Mouse (Mus musculus) gastrocnemius, postnatal 4 days (tissue): ENCODE results near the gene Calml4. TPM values are rescaled to one million over a fixed set of nuclear protein-coding genes. Genes with fewer than 3 reads are reported as not detected.

Source experiments
- DNase-seq, 2 experiments: peaks; one replicate each; pipeline ENCODE4 v3.0.0; 2021 to 2022; ENCODE audit warnings: low spot score in 2 of 2, mixed read lengths in 2 of 2
- total RNA-seq, 2 experiments: library from RNA; stranded (reverse); gene quantifications; 2 replicates each; pipeline ENCODE4 v1.2.3; 2021

The Calml4 gene
- total RNA-seq, 2 experiments from 2014 or later, result 19.9 to 20.3 TPM

DNA sequence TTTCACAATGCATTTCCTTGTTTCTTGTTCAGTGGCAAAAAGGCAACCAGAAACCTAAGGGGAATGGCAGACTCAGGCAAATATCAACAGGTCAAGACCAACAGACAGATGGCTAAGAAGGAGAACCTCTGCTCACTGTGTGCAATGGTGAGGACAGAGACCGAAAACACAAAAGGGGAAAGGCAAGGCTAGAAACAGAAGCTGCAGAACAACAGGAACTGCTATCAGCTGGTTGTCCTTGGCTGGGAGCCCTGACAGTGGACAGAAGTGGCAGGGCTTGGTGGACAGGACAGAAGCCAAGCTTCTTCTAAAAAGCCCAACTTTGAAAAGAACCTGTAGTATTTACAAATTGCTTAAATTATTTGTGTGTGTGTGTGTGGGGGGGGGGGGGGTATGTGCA lies 36.6 kb downstream of the Calml4 start:
- no peak for DNase-seq

DNA sequence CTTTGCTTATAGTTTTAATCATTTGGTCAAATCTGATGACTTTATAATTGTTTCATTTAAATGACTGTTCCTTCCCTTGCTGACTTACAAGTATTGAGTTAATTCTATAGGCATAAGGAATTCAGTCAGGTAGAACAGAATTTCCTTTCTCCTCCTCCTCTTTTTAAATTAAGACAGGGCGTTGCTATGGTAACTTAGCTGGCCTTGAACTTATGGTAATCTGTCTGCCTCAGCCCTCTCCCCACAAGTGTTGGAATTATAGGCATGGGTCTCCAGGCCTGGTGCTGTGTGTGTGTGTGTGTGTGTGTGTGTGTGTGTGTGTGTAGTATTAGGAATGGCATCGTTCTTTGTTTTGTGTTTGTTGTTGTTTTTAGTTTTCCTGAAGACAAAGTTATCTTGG lies 43.9 kb downstream of the Calml4 start:
- no peak for DNase-seq

GRCm38 (mm10) chr9:62903841-62904240 lies 46.0 kb downstream of the Calml4 start:
- no peak for DNase-seq

DNA sequence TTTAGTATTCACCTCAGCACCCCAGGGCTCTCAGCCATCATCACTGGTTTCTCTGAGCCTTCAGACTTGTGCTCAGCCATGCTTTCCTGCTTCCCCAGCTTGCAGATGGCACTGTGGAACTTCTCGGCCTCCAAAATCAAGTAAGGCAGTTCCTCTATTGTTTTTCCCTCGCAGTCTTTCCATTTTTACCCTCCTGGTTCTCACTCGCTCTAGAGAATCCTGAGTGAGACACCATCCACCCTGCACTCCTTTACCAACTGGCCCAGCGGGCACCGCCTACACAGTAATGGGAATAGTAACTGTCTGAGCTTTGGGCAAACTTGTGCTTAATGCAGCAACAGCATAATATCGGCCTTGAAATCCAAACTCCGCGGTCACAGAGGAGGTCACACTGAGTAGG lies 47.2 kb downstream of the Calml4 start:
- no peak for DNase-seq

GRCm38 (mm10) chr9:62913390-62914069 lies 55.6 kb downstream of the Calml4 start:
- DNase-seq, result no peak

DNA sequence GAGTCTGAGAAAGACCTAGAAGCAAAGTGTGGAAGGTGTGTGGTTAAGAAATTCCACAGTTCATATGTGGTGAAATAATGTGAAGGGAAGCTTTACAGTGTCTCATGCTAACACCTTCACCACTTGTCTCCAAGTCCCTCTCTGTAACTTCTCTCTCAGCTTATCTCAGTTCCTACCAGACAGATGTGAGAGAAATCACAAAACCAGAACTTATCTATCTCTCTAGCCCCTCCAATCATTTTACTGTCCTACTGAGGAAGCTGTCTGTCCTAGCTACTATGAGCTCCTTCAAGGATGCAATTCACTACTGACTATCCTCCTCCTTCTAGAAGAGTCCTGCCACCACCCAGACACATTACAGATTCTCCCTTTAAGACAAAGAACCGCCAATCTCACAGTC lies 59.2 kb downstream of the Calml4 start:
- no peak for DNase-seq

DNA sequence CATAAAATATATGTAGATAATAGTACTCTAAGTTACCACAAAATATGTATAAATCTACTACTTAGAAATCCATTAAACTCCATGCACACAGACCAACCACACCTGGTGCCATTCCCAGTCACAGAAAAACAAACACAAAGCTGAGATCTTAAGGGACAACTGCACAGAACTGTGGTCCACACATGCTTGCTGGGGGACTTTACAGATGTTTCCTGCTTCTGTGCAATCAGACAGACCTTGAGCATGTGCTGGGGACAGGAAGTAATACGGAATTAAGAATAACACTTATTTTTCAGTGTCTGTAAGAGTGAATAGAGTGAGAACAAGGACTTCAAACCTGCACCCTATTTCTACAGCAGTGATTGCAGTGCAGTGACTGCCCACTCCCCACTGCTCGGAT lies 63.0 kb downstream of the Calml4 start:
- no peak for DNase-seq

DNA sequence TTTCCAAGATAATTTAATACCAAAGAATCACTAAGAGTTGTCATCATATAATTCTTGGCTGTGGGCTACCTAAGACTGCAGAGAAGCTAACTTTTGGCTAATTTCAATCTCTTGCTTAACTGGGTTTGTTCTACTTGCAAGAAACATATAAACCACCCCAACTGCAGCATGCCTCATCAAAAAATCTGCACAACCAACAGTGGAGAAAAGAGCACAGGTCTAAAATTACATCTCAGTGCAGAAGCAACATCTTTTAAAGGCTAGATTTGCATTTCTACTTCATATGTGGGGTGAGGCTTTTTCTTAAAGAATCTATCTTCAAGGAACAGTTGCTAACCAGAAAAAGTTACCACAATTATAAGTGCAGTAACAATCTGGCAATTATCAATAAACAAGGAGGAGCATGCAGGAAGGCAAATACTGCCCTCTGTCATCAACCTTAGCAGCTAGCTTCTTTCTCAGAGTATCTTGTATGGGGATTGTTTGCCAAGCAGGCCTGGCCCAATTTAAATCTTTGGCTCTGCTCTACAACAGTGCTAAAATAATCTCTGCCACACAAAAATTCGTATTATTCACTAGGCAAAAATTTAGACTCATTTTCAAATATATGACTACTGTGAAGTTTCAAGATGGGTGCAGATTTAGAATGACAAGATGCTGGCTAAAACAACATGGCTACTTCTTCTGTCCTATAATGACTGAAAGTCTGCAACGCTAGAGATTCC lies 67.2 kb downstream of the Calml4 start:
- no peak for DNase-seq

Other genes starting within 250 kb of the Calml4 start
- 1 to 10 TPM; 5.5 to 7.9 TPM for gene Itga11, start 180.3 kb upstream of the Calml4 start, total RNA-seq
- gene Fem1b, start 46.1 kb upstream of the Calml4 start, total RNA-seq, result 10 to 100 TPM; 28.9 to 29.7 TPM
- gene Cln6, start 19.3 kb upstream of the Calml4 start, total RNA-seq, result 10 to 100 TPM; 26.4 to 27.2 TPM
- gene Pias1, start 129.8 kb downstream of the Calml4 start, total RNA-seq, result 10 to 100 TPM; 21.6 to 25.4 TPM